8 mouse cellular contexts compared by ENCODE assay signal in the genomic region with DNA sequence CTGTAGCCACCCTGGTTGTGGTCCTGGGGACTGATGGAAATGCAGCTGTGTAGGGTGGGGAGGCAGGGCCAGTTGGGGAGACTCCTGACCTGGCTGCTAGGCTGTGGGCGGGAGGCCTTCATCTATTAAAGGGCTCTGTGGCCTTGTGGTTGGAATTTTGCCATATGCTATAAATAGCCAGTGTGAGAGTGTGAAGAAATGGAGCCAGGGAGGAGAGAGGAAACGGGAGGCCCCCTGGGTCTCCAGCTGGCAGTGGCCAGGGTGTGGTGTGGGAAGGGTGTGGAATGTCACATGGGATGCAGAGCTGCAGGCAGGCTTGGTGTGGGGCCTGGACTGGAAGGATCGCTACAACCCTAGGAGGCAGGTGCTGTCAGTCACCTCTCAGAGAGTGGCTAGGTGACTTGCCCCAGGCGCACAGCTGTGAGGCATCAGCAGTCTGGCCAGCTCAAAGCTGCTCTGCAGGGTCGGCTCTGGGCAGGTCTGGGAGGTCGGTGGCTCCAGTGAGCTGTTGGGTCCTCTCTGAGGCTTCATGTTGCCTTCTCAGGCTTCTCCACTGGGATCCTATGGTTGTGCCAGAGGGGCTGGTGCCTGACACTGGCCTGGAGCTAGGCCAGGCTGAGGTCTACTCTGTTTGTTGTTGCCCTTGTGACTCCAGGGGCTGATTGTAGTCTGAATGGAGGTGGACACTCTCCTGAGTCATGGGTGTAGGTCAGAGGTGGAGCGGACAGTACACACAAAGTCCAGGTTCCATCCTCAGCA. TPM values are rescaled to one million over a fixed set of nuclear protein-coding genes. Genes with fewer than 3 reads are reported as not detected.
DNase-seq lines count a peak whose midpoint lies in the region; ATAC-seq and TF ChIP-seq lines count a peak whose summit lies in the region.

No protein-coding gene starts in this region.

- 51% methylated on average over 7 of the region's 7 CpGs for WGBS in hindbrain, embryonic 16.5 days
- WGBS in liver, embryonic 13.5 days (ENCODE audit: insufficient replicate concordance): 43% methylated on average over 7 of the region's 7 CpGs

- no peak overlapping the region for H3K9ac ChIP-seq in hindbrain, embryonic 16.5 days (ENCODE audit: low read depth, low read length)
- H3K9ac ChIP-seq in liver, embryonic 13.5 days: no peak overlapping the region

- peak; percentile 47 for DNase-seq in testis, postnatal 10 days (ENCODE audit: low spot score)
- no peak for DNase-seq in testis, postnatal 14 days (ENCODE audit: low spot score)
- peak; percentile 88 for DNase-seq in gastrocnemius, adult 2 months
- no peak for DNase-seq in liver, embryonic 13.5 days
- peak; percentile 35 for DNase-seq in ovary, postnatal 14 days (ENCODE audit: low spot score)
- DNase-seq in urinary bladder, postnatal 25 days (ENCODE audit: low spot score): no peak
- no peak for DNase-seq in thymus, postnatal 4 days

- H3K27ac ChIP-seq in gastrocnemius, adult 2 months: peak overlapping the region; percentile 86
- peak overlapping the region; percentile 20; the same call in 1 of the 2 replicates for H3K27ac ChIP-seq in hindbrain, embryonic 16.5 days (ENCODE audit: low read depth, low read length)
- no peak overlapping the region for H3K27ac ChIP-seq in liver, embryonic 13.5 days

- no peaks in the 10 kb centered on the region for H3K27me3 ChIP-seq in hindbrain, embryonic 16.5 days (replicated peaks; ENCODE audit: control insufficient read depth, insufficient read depth, low read length)
- H3K27me3 ChIP-seq in liver, embryonic 13.5 days: no peaks in the 10 kb centered on the region

- no peak overlapping the region for H3K4me2 ChIP-seq in hindbrain, embryonic 16.5 days (ENCODE audit: low read length)
- H3K4me2 ChIP-seq in liver, embryonic 13.5 days: no peak overlapping the region

- peak overlapping the region; percentile 33 for H3K4me3 ChIP-seq in gastrocnemius, adult 2 months
- H3K4me3 ChIP-seq in hindbrain, embryonic 16.5 days (ENCODE audit: low read length): no peak overlapping the region
- H3K4me3 ChIP-seq in liver, embryonic 13.5 days (replicated peaks): no peak overlapping the region

- H3K4me1 ChIP-seq in hindbrain, embryonic 16.5 days (ENCODE audit: control insufficient read depth, insufficient read depth, low read depth, low read length): peaks cover 11% of the 10 kb centered on the region
- H3K4me1 ChIP-seq in liver, embryonic 13.5 days (replicated peaks): peaks cover 15% of the 10 kb centered on the region

- ATAC-seq in hindbrain, embryonic 16.5 days: peak; percentile 35
- peak; percentile 52 for ATAC-seq in liver, embryonic 13.5 days (ENCODE audit: low read depth)

- peaks cover 4% of the 10 kb centered on the region; the same call in 1 of the 2 replicates for H3K36me3 ChIP-seq in hindbrain, embryonic 16.5 days (ENCODE audit: control insufficient read depth, insufficient read depth, low read length)
- H3K36me3 ChIP-seq in liver, embryonic 13.5 days: no peaks in the 10 kb centered on the region

- TF ChIP-seq CTCF in gastrocnemius, adult 2 months (IDR thresholded peaks at IDR 0.05): no peak

- H3K9me3 ChIP-seq in hindbrain, embryonic 16.5 days (ENCODE audit: control insufficient read depth, low read length): no peaks in the 10 kb centered on the region
- no peaks in the 10 kb centered on the region for H3K9me3 ChIP-seq in liver, embryonic 13.5 days (replicated peaks)

- intact Hi-C loops in gastrocnemius, adult 2 months (cut with DNase I): no loop called here

RNA-seq across cellular contexts. Expression of gene Exog, which starts 19.3 kb away (rescaled TPM):
- total RNA-seq in gastrocnemius, adult 2 months (2021): 1 to 10 TPM; 1.6 to 2.3 TPM
- polyA plus RNA-seq in hindbrain, embryonic 16.5 days (2015; fragmentation: Nextera tagmentation; extraction: Ambion mirVana): 48.7 and 49.4 TPM in 2 replicates
- polyA plus RNA-seq in liver, embryonic 13.5 days (2015; fragmentation: Nextera tagmentation; extraction: Ambion mirVana): 6.9 and 9.0 TPM in 2 replicates

RNA-seq across cellular contexts. Expression of gene Acvr2b, which starts 23.5 kb away (rescaled TPM):
- 10 to 100 TPM; 14.5 to 20.6 TPM for total RNA-seq in gastrocnemius, adult 2 months (2021)
- 17.3 and 28.2 TPM in 2 replicates for polyA plus RNA-seq in hindbrain, embryonic 16.5 days (2015; fragmentation: Nextera tagmentation; extraction: Ambion mirVana)
- polyA plus RNA-seq in liver, embryonic 13.5 days (2015; fragmentation: Nextera tagmentation; extraction: Ambion mirVana): 1.8 and 2.1 TPM in 2 replicates

Comparison
In these comparisons a context has a peak if more than half of its experiments do, and no peak if none do; other contexts are left out.
1. DNase-seq: peak in testis, postnatal 10 days (single experiment), gastrocnemius, adult 2 months (single experiment) and ovary, postnatal 14 days (single experiment); none in testis, postnatal 14 days (single experiment), liver, embryonic 13.5 days (single experiment), urinary bladder, postnatal 25 days (single experiment) and thymus, postnatal 4 days (single experiment).